ENCODE assay signal across 12 mouse cellular contexts in the genomic region with DNA sequence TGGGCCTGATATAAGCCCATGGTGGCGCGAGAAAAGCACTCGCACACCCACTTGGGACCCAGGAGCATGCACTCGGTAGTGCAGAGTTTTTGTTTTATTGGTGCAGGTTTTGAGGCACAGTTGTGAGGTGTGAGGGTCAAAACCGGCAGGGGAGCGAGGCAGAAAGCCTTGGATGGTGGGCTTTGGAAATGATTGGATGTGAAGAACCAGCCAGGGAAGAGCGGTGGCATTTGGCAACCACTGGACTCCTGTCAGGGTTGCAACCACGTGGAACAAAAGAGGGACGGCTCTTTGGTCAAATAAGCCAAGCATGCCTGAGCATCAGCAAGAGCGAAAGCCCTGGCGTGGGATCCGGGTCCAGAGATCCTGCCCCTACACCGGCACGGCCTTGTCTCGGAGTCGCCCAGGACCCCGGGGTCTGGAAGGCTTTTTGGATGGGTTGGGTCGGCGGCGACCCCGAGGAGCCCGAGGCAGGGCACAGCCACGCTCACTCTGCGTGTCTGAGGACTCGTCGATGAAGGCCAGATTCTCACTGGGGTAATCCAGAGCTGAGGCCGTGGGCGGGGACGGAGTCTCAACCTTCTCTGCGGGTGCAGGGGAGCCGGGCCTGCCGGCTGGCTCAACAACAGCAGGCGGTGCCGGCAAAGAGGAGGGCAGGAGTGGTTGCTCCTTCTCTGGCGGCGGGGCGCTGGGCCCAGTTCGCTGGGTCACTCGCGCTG. TPM values are rescaled to one million over a fixed set of nuclear protein-coding genes. Genes with fewer than 3 reads are reported as not detected.
DNase-seq lines count a peak whose midpoint lies in the region; ATAC-seq lines count a peak whose summit lies in the region.
"Had no signal": no experiment of that assay in that cellular context is flagged by ENCODE, and none has a peak within 500 bp of the region (broad histone marks: within the 10 kb centered on the region; RNA-seq: fewer than 3 reads in every experiment).

No protein-coding gene starts in this region.

- peak overlapping the region; percentile 48 for H3K4me2 ChIP-seq in heart, embryonic 15.5 days
- peak overlapping the region; percentile 43 for H3K4me2 ChIP-seq in limb, embryonic 15.5 days

- no peaks in the 10 kb centered on the region for H3K9me3 ChIP-seq in heart, embryonic 15.5 days (replicated peaks)
- no peaks in the 10 kb centered on the region for H3K9me3 ChIP-seq in limb, embryonic 15.5 days

- no peak overlapping the region for H3K27ac ChIP-seq in heart, embryonic 15.5 days
- H3K27ac ChIP-seq in limb, embryonic 15.5 days, result peak overlapping the region; percentile 65

- no peak for ATAC-seq in heart, embryonic 15.5 days (replicated peaks; ENCODE audit: insufficient number of reproducible peaks, insufficient read depth, low FRiP score, low read depth)
- no peak for ATAC-seq in limb, embryonic 15.5 days (ENCODE audit: insufficient number of reproducible peaks, low FRiP score, low TSS enrichment, low read depth)

- peak overlapping the region; percentile 19 for H3K4me3 ChIP-seq in heart, embryonic 15.5 days
- peak overlapping the region; percentile 28 for H3K4me3 ChIP-seq in limb, embryonic 15.5 days
- H3K4me3 ChIP-seq: myocyte had no signal

- peaks cover 42% of the 10 kb centered on the region for H3K4me1 ChIP-seq in heart, embryonic 15.5 days (replicated peaks)
- peaks cover 35% of the 10 kb centered on the region for H3K4me1 ChIP-seq in limb, embryonic 15.5 days

- H3K27me3 ChIP-seq in heart, embryonic 15.5 days, result peaks cover 66% of the 10 kb centered on the region
- H3K27me3 ChIP-seq in limb, embryonic 15.5 days, result peaks cover 78% of the 10 kb centered on the region

- no peak for DNase-seq in heart, adult 8-10 months (ENCODE audit: low spot score)
- peak; percentile 37 for DNase-seq in thymus, postnatal 4 days
- no peak for DNase-seq in thymus, postnatal 36 days
- no peak for DNase-seq in layer of hippocampus, adult 9-11 months
- no peak for DNase-seq in urinary bladder, postnatal 36 days (ENCODE audit: low spot score in 2 of 2)
- DNase-seq in T-cell, adult 2 months (ENCODE audit: low spot score), result no peak
- DNase-seq: adrenal gland, postnatal 36 days; layer of hippocampus, postnatal 36 days had no signal

- no peaks in the 10 kb centered on the region for H3K36me3 ChIP-seq in heart, embryonic 15.5 days
- H3K36me3 ChIP-seq in limb, embryonic 15.5 days, result no peaks in the 10 kb centered on the region

- WGBS in heart, embryonic 15.5 days, result 18% methylated on average over 40 of the region's 40 CpGs
- 13% methylated on average over 39 of the region's 40 CpGs for WGBS in limb, embryonic 15.5 days

- peak overlapping the region; percentile 8; the same call in 1 of the 2 replicates for H3K9ac ChIP-seq in heart, embryonic 15.5 days
- no peak overlapping the region for H3K9ac ChIP-seq in limb, embryonic 15.5 days

RNA-seq across cellular contexts. Expression of a gene that starts 0.6 kb away (rescaled TPM):
- 1.9 and 3.4 TPM in 2 replicates for polyA plus RNA-seq in heart, embryonic 15.5 days (2015; fragmentation: Nextera tagmentation; extraction: Ambion mirVana)
- not detected for total RNA-seq in heart, adult 8-10 months (2022)
- polyA plus RNA-seq in limb, embryonic 15.5 days (2015; fragmentation: Nextera tagmentation; extraction: Ambion mirVana), result 6.7 and 7.9 TPM in 2 replicates
- total RNA-seq: adrenal gland, postnatal 36 days had no signal

RNA-seq across cellular contexts. Expression of a gene that starts 4.2 kb away (rescaled TPM):
- 36.9 and 39.3 TPM in 2 replicates for polyA plus RNA-seq in heart, embryonic 15.5 days (2015; fragmentation: Nextera tagmentation; extraction: Ambion mirVana)
- total RNA-seq in heart, adult 8-10 months (2022), result 100 to 1,000 TPM; 153 to 180 (median 168) TPM
- 11.1 and 11.4 TPM in 2 replicates for polyA plus RNA-seq in limb, embryonic 15.5 days (2015; fragmentation: Nextera tagmentation; extraction: Ambion mirVana)

RNA-seq across cellular contexts. Expression of a gene that starts 8.5 kb away (rescaled TPM):
- polyA plus RNA-seq in heart, embryonic 15.5 days (2015; fragmentation: Nextera tagmentation; extraction: Ambion mirVana), result 0.14 and 1.1 TPM in 2 replicates
- total RNA-seq in heart, adult 8-10 months (2022), result not detected
- polyA plus RNA-seq in limb, embryonic 15.5 days (2015; fragmentation: Nextera tagmentation; extraction: Ambion mirVana), result 1.5 and 1.7 TPM in 2 replicates
- total RNA-seq: granulocyte monocyte progenitor cell, adult 5-6 weeks had no signal

RNA-seq across cellular contexts. Expression of a gene that starts 15.9 kb away (rescaled TPM):
- 302 and 344 TPM in 2 replicates for polyA plus RNA-seq in heart, embryonic 15.5 days (2015; fragmentation: Nextera tagmentation; extraction: Ambion mirVana)
- total RNA-seq in heart, adult 8-10 months (2022), result 100 to 1,000 TPM; 620 to 842 (median 766) TPM
- polyA plus RNA-seq in limb, embryonic 15.5 days (2015; fragmentation: Nextera tagmentation; extraction: Ambion mirVana), result 349 and 392 TPM in 2 replicates

RNA-seq across cellular contexts. Expression of a gene that starts 15.9 kb away (rescaled TPM):
- polyA plus RNA-seq in heart, embryonic 15.5 days (2015; fragmentation: Nextera tagmentation; extraction: Ambion mirVana), result 55.6 and 58.1 TPM in 2 replicates
- total RNA-seq in heart, adult 8-10 months (2022), result 10 to 100 TPM; 19.5 to 23.8 (median 21.3) TPM
- 92.3 and 94.7 TPM in 2 replicates for polyA plus RNA-seq in limb, embryonic 15.5 days (2015; fragmentation: Nextera tagmentation; extraction: Ambion mirVana)
